Mouse (Mus musculus): ENCODE results near the gene Wnt3. TPM values are rescaled to one million over a fixed set of nuclear protein-coding genes. Genes with fewer than 3 reads are reported as not detected.
"Not testable (repeated sequence)": the region's sequence is repeated elsewhere in the genome, so short reads cannot be mapped to it uniquely, and the experiment has no call there.

The Wnt3 gene
- polyA plus RNA-seq, 1 experiment from 2014 or later: 11.2 TPM

DNA sequence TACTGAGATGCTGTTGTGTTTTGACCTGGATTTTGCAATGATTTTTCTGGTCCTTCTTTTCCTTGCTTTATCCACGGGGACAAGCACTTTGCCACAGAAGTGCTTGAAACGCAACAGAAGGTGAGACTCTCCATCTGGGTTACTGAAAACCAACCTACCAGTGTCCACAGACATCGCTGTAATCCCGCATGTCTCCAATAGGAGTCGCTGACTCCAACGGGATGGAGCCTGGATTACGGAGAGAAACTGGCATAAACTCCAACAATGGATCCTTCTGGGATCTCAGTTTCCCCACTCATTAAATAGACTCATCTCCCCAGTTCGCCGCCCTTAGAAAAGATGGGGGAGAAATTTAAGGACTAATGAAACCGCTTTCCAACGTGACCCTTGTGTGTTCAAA, 15.9 kb upstream of the Wnt3 start:
- 48% methylated on average over 11 of the region's 11 CpGs for WGBS
- H3K36me3 ChIP-seq: no peaks in the 10 kb centered on the region
- DNase-seq (ENCODE audit: low spot score): no peak
- H3K4me3 ChIP-seq: no peak overlapping the region
- H3K27me3 ChIP-seq (ENCODE audit: insufficient read depth, poor library complexity, severe bottlenecking): peaks cover 36% of the 10 kb centered on the region
- H3K9me3 ChIP-seq: no peaks in the 10 kb centered on the region
- 0 out of 2 replicates have a peak, but pooled peaks cover 3% of the 10 kb centered on the region for H3K4me1 ChIP-seq (replicated peaks)
- no peak overlapping the region for H3K27ac ChIP-seq

DNA sequence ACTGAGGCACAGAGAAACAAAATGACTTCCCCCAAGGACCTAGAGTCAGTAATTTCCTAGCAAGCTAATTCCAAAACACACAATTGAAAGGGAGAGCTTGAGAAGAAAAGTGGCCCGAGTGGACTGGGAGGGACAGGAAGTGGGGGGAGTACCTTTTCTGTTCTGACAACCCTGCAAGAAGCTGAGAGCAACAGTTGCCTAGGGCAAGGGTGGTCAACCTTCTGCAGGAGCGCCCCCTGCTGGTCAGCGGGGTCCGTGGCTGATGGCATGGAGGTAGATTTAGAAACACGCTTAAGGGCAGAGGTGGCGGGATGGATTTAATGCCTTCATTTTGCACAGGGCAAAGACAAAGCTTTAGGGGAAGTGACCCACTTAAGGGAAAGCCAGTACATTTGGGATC, 15.2 kb upstream of the Wnt3 start:
- Histone ChIP-seq H3K4me3 (no peak overlapping the region), H3K4me1 (replicated peaks) (0 out of 2 replicates have a peak, but pooled peaks cover 3% of the 10 kb centered on the region), H3K9me3 (no peaks in the 10 kb centered on the region), H3K27ac (no peak overlapping the region), H3K27me3 (ENCODE audit: insufficient read depth, poor library complexity, severe bottlenecking) (peaks cover 30% of the 10 kb centered on the region), H3K36me3 (no peaks in the 10 kb centered on the region)
- peak; percentile 75 for DNase-seq (ENCODE audit: low spot score)
- 11% methylated on average over 6 of the region's 6 CpGs for WGBS

GRCm38 (mm10) chr11:103760101-103760500, 13.8 kb upstream of the Wnt3 start:
- 60% methylated on average over 7 of the region's 7 CpGs for WGBS

DNA sequence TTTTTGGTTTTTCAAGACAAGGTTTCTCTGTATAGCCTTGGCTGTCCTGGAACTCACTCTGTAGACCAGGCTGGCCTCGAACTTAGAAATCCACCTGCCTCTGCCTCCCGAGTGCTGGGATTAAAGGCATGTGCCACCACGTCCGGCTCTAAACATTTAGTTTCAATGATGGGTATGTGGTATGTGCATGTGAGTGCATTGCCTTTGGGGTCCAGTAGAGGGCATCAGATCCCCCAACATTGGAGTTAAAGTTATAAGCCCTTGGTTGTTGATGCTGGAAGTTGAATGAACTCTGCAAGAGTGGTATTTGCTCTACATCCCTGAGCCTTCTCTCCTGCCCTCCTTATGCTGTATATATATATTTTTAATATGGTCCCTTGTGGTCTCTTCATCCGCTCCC, 13.1 kb upstream of the Wnt3 start:
- WGBS: 92% methylated on average over 5 of the region's 5 CpGs
- not testable (repeated sequence) for H3K36me3 ChIP-seq; DNase-seq (ENCODE audit: low spot score); H3K27ac ChIP-seq; H3K9me3 ChIP-seq; H3K4me3 ChIP-seq
- Histone ChIP-seq H3K27me3 (ENCODE audit: insufficient read depth, poor library complexity, severe bottlenecking) (peaks cover 38% of the 10 kb centered on the region), H3K4me1 (replicated peaks) (peaks cover 24% of the 10 kb centered on the region)

More at GRCm38 (mm10) chr11:103760101-103760500, 13.8 kb upstream of the Wnt3 start:
- Histone ChIP-seq H3K27ac (no peak overlapping the region), H3K4me1 (replicated peaks) (peaks cover 16% of the 10 kb centered on the region), H3K4me3 (no peak overlapping the region), H3K9me3 (no peaks in the 10 kb centered on the region), H3K36me3 (no peaks in the 10 kb centered on the region), H3K27me3 (ENCODE audit: insufficient read depth, poor library complexity, severe bottlenecking) (peaks cover 36% of the 10 kb centered on the region)
- DNase-seq (ENCODE audit: low spot score): no peak

DNA sequence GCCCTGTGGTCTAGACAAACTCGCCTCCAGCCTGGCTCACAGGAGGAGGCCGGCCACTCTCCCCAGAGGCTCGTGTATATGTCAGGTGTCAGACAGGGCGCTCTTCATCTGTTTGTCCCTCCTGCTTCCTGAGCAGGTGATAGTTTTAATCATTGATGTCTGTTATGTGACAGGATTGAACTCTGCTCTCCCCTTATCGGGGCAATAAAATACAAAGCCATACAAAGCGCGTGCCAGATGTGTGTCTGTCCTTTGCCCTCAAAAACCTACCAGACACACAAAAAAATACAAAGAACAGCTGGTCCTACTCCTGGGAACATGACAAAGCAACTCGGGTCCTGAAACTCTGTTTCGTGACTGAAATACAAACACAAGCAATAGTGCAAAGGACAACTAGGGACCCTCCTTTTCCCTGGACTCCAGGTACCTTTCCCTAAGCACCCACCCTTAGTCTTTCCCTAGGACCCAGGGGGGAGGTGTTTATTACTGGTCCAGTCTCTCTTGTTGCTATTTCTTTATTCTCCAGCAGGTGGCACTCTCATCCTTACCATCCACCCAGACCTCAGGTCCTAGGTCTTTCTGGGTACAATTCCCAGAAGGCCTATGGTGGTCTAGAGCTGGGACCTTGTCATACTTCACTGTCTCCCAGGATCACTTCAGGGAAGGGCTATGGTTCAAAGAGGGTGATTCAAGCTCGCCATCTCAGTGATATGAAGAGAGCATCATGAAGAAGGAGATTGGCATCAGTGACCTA, 10.4 kb upstream of the Wnt3 start:
- Histone ChIP-seq H3K27ac (0 out of 2 replicates have a peak overlapping the region, but pooled peaks have one; percentile 76), H3K36me3 (no peaks in the 10 kb centered on the region), H3K4me1 (replicated peaks) (peaks cover 44% of the 10 kb centered on the region), H3K4me3 (no peak overlapping the region), H3K9me3 (no peaks in the 10 kb centered on the region), H3K27me3 (ENCODE audit: insufficient read depth, poor library complexity, severe bottlenecking) (peaks cover 60% of the 10 kb centered on the region)
- WGBS: 28% methylated on average over 10 of the region's 10 CpGs
- peak; percentile 49 for DNase-seq (ENCODE audit: low spot score)

DNA sequence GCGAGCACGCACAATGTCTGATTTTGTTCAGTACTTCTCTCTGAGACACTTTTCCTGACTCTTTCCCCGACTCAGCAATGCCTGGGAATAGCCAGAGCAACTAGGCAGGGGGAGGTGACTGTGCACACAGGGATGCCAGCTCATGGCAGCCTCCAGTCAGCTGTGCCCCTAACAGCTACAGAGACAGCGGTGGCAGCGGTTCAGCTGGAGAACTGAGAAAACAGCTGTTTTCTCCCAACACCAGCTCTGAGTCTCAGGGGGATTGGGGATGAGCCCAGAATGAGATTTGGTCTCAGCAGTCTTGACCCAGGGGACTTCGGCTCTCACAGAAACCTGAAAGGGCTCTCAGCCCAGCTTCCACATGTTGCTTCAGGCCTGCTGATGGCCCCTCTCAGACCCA, 9.3 kb upstream of the Wnt3 start:
- no peak for DNase-seq (ENCODE audit: low spot score)

GRCm38 (mm10) chr11:103765556-103766011, 8.4 kb upstream of the Wnt3 start:
- peak overlapping the region; percentile 77 for H3K27ac ChIP-seq
- H3K36me3 ChIP-seq: no peaks in the 10 kb centered on the region
- DNase-seq (ENCODE audit: low spot score): peak; percentile 62
- H3K9me3 ChIP-seq: no peaks in the 10 kb centered on the region
- no peak overlapping the region for H3K4me3 ChIP-seq
- H3K4me1 ChIP-seq (replicated peaks): peaks cover 54% of the 10 kb centered on the region
- peaks cover 66% of the 10 kb centered on the region for H3K27me3 ChIP-seq (ENCODE audit: insufficient read depth, poor library complexity, severe bottlenecking)
- WGBS: 1% methylated on average over 6 of the region's 6 CpGs

More for the DNA sequence above, 9.3 kb upstream of the Wnt3 start:
- Histone ChIP-seq H3K27me3 (ENCODE audit: insufficient read depth, poor library complexity, severe bottlenecking) (peaks cover 62% of the 10 kb centered on the region), H3K9me3 (no peaks in the 10 kb centered on the region), H3K36me3 (no peaks in the 10 kb centered on the region), H3K27ac (peak overlapping the region; percentile 76), H3K4me3 (no peak overlapping the region), H3K4me1 (replicated peaks) (peaks cover 45% of the 10 kb centered on the region)
- WGBS: 45% methylated on average over 6 of the region's 6 CpGs

DNA sequence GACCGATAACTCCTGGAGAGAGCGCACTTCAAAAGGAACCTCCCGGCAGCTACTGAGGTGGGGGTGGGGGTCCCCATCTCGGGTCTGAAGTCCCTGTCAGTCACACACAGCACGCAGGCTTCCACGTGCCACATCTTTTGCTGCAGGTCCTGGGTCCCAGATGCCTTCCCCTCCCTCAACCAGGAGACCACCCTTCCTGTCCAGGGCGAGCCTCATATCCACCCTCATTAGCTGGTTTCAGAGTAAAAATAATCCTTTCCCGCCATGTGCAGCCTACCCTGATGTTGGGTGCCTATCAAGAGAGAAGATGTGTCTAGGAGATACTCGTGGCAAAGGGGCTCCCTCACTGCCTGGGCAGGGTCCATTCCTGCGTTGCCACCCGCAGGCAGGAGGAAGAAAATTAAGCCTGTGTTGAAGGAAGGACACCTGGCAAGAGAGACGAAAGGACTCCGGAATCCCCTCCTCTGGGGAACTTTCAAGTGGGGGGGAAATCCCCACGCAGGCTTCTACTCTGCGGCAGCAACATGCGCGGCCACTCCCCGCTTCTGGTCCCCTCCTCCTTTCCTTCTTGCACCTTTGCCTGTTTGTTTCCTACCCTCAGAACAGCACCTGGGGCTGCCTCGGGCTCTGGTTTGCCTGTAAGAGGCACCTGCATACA, 2.7 kb upstream of the Wnt3 start:
- whole genome bisulfite sequencing: 1% methylated on average over 19 of the region's 19 CpGs
- Histone ChIP-seq H3K27me3 (ENCODE audit: insufficient read depth, poor library complexity, severe bottlenecking) (peaks cover 100% of the 10 kb centered on the region), H3K36me3 (no peaks in the 10 kb centered on the region), H3K4me3 (peak overlapping the region; percentile 62), H3K27ac (peak overlapping the region; percentile 84), H3K4me1 (replicated peaks) (peaks cover 82% of the 10 kb centered on the region), H3K9me3 (no peaks in the 10 kb centered on the region)
- DNase-seq (ENCODE audit: low spot score): no peak

DNA sequence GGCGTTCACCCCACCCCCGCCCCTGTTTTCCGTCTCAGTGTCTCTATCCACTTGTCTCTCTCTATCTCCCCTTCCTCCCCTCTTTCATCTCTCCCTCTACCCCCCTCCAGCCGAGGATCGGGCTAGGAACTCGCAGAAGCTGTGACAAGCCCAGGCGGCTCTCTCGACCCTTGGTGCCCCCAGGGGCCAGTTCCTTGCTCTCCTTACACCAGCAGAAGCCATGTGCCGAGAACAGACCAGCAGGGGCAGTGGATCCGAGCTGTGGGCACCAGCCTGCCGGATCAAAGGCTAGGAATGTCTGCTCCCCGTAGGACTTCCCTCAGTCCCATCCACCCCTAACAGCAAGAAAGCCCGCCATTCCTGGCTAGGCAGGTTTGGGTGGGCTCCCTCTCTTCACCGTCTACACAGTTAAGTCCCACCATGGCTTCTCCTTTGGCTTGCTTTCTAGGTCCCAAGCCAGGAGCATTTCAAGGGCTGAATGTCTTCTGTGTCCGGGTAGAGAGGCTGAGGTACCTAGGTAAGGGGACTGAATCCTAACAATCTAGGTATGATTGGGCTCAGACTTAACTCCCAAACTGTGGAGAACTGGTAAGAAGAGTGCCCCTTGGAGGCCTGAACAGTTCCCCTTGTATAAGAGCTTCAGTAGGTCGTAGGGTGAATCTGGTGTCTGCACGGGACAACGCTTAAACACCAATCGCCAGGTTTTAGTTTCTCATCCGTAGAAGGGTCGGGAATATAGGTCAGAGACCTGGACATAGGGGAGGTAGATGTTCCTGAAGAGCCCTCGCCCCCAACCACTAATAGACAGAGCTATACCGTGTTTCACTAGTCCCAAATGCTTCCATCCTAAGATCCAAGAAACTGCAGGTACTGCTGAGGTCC, 1.2 kb upstream of the Wnt3 start:
- peak overlapping the region; percentile 62 for H3K4me3 ChIP-seq
- no peaks in the 10 kb centered on the region for H3K9me3 ChIP-seq
- H3K36me3 ChIP-seq: no peaks in the 10 kb centered on the region
- peak overlapping the region; percentile 84 for H3K27ac ChIP-seq
- DNase-seq (ENCODE audit: low spot score): peak; percentile 54
- under 1% methylated on average over 23 of the region's 23 CpGs for WGBS
- peaks cover 83% of the 10 kb centered on the region for H3K4me1 ChIP-seq (replicated peaks)
- peaks cover 100% of the 10 kb centered on the region for H3K27me3 ChIP-seq (ENCODE audit: insufficient read depth, poor library complexity, severe bottlenecking)

DNA sequence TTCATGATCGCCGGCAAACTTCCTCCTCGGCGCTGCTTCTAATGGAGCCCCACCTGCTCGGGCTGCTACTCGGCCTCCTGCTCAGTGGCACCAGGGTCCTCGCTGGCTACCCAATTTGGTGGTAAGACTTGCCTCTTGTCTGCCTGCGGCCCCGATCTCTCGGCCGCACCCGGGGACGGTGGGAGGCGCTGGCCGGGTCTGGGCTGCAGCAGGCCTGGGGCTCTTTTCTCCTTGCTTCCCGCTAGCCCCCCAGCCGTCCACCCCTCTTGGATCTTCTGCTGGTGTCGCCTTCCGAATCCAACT, 229 bp downstream of the Wnt3 start:
- Histone ChIP-seq H3K36me3 (no peaks in the 10 kb centered on the region), H3K9me3 (no peaks in the 10 kb centered on the region), H3K27ac (peak overlapping the region; percentile 84), H3K27me3 (ENCODE audit: insufficient read depth, poor library complexity, severe bottlenecking) (peaks cover 95% of the 10 kb centered on the region), H3K4me1 (replicated peaks) (peaks cover 88% of the 10 kb centered on the region), H3K4me3 (peak overlapping the region; percentile 62)
- whole genome bisulfite sequencing: under 1% methylated on average over 19 of the region's 19 CpGs
- no peak for DNase-seq (ENCODE audit: low spot score)

- Histone ChIP-seq H3K36me3 (peaks cover 19% of the 10 kb centered on the region), H3K4me3 (no peak overlapping the region), H3K9me3 (no peaks in the 10 kb centered on the region), H3K27me3 (ENCODE audit: insufficient read depth, poor library complexity, severe bottlenecking) (peaks cover 43% of the 10 kb centered on the region), H3K4me1 (replicated peaks) (peaks cover 37% of the 10 kb centered on the region), H3K27ac (no peak overlapping the region)
- DNase-seq (ENCODE audit: low spot score): no peak
- 72% methylated on average over 9 of the region's 9 CpGs for WGBS
Measured at GRCm38 (mm10) chr11:103780152-103780551, 6.2 kb downstream of the Wnt3 start.

DNA sequence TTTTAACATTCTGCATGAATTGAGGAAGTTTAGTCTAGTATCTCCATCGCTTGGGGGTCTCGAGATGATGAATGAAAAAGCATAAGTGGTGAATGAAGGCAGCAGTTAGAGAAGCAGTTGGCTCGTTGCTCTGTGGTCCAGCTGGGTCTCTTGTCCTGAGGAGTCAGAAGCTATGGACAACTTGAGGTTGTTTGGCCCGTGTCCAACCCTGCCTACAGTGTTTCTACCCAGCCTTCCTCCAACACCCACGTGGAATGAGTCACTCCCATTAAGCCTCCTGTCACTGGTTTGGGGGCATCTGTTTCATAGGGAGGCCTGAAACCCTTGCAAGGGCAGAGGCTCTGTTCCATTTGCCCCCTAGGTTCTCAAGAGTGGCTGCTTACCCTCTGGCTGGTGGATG, 16.0 kb downstream of the Wnt3 start:
- 85% methylated on average over 5 of the region's 5 CpGs for WGBS
- Histone ChIP-seq H3K27me3 (ENCODE audit: insufficient read depth, poor library complexity, severe bottlenecking) (peaks cover 39% of the 10 kb centered on the region), H3K36me3 (peaks cover 16% of the 10 kb centered on the region; the same call in 1 of the 2 replicates), H3K27ac (no peak overlapping the region), H3K4me1 (replicated peaks) (peaks cover 4% of the 10 kb centered on the region; the same call in 1 of the 2 replicates), H3K9me3 (no peaks in the 10 kb centered on the region), H3K4me3 (no peak overlapping the region)
- DNase-seq (ENCODE audit: low spot score): no peak

All from hindbrain, embryonic 10.5 days (tissue).